Mouse (Mus musculus) adrenal gland, adult (tissue): ENCODE data around the gene Mamdc2.

Experiments used
- DNase-seq, 2 experiments: peaks; one replicate each; pipeline ENCODE4 v3.0.0; 2022 to 2023; ENCODE audit warnings: low spot score in 1 of 2; ENCODE audit not compliant: inconsistent age in 2 of 2

The Mamdc2 gene

GRCm38 (mm10) chr19:23435731-23436130, 12.5 kb downstream of the Mamdc2 start:
- no peak for DNase-seq

- DNase-seq: no peak
Observed at GRCm38 (mm10) chr19:23434433-23434832, 13.8 kb downstream of the Mamdc2 start.

DNA sequence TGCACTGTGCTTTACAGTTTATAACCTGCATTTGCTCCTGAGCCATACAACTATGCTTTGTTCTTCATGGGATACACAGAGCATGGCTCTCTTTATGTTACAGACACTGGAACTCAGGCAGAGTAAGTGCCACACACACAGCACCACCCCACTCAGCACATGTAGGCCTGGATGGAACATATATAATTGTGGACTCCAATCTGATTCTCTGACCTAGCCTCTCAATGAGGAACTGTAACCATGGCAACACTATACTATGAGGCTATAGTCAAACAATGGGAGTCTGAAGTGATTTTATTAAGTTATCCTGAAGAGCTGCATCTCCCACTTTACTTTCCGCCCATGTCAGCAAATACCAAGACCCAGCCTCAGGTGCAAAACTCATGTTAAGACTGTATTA, 30.6 kb downstream of the Mamdc2 start:
- DNase-seq: no peak

- DNase-seq: no peak
Observed at GRCm38 (mm10) chr19:23410800-23411199, 37.4 kb downstream of the Mamdc2 start.

- DNase-seq: no peak
Observed at GRCm38 (mm10) chr19:23410328-23410727, 37.9 kb downstream of the Mamdc2 start.

GRCm38 (mm10) chr19:23401469-23402135, 46.6 kb downstream of the Mamdc2 start:
- DNase-seq: no peak

- peak in 1 of 2 experiments; percentile 39 for DNase-seq
Observed at GRCm38 (mm10) chr19:23400485-23400884, 47.8 kb downstream of the Mamdc2 start.

GRCm38 (mm10) chr19:23395956-23396355, 52.3 kb downstream of the Mamdc2 start:
- no peak for DNase-seq

DNA sequence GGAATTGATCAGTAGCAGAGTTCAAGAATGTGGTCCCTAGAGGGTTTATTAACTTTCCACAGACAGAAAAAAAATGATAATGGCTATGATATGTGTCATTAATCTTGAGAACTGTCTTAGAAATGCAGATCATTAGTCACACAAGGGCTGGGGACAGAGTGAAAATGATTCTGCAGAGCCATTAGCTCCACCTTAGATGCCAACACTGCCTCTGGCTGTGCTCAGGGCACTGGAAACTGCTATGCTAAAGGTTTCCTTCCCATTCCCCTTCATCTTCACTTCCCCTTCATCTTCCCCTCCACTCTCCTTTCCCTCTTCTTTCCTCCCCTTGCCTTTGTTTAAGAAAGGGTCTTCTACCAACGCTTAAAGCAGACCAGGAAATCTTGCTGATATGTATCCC, 53.6 kb downstream of the Mamdc2 start:
- DNase-seq: no peak

- DNase-seq: no peak
Observed at GRCm38 (mm10) chr19:23388862-23389272, 59.4 kb downstream of the Mamdc2 start.

- DNase-seq: no peak
Observed at GRCm38 (mm10) chr19:23388083-23388861, 60.0 kb downstream of the Mamdc2 start.

GRCm38 (mm10) chr19:23382396-23382795, 65.8 kb downstream of the Mamdc2 start:
- no peak for DNase-seq

DNA sequence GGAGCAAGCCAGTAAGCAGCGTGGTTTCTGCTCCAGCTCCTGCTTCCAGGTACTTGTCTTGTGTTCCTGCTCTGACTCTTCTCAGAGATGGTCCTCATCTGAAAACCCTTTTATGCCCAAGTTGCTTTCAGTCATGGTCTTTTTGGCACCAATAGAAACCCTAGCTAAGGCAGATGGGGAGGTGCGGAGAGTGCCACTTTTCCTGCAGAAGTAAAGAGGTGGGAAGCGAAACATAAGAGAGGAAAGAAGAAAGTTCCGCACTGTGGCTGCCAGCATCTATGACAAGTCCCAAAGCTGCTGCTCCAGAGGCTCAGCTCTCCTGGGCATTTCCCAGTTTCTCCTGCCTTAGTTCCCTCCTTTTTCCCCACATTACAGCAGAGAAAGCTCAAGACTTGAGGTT, 67.3 kb downstream of the Mamdc2 start:
- no peak for DNase-seq

DNA sequence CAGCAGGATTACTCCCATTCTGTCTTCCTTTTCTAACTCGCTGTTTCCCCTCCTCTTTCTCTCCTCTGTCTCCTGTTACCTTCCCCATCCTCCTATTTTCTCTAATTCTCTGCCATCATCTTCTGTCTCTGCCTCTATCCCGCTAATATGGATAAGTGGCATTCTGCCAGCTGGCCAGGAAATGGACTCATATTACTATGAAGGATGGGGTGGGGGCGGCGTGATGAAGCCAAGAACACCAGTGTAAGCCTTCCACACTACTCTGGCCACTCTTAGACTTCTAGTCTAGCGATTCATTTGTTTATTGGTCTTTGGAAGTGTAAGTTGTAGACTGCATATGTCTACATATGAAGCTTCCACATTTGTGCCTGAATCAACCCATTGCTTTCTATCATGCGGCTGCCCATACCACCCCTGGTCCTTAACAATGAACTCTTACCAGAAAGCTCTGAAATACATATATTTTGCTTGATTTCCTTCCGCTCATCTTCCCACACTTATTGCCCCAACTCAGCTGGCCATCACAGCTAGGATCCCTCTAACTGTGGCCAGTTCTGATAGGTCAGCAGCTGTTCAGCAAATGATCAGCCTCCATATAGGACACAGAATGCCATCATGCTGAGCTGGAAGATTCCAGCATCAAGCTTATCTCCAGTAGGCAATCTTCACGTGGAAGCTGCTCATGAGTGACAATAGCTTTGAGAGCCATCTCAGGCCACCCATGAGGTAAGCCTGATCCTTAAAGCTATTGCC, 68.3 kb downstream of the Mamdc2 start:
- no peak for DNase-seq

- DNase-seq: no peak
Observed at GRCm38 (mm10) chr19:23376536-23377201, 71.6 kb downstream of the Mamdc2 start.

- peak; percentile 22 to 72 for DNase-seq
Observed at GRCm38 (mm10) chr19:23374941-23375656, 73.1 kb downstream of the Mamdc2 start.

DNA sequence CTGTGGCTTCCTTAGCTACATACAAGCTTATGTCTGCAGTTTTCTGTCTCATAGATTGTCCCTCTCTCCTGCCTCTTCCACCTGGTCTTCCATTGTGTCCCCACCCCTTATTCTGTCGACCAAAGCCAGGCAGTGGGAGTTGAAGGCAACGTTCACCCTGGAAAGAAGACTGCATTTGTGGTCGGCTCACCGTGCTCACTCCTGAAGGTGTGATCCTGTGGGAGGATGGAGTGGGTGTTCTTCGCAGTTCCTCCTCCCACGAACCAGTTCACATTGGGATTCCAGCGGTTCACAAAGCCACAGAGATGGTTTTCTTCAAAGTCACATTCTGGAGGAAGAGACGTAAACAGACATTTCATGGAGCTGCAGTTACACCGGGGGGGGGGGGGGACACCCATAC, 74.5 kb downstream of the Mamdc2 start:
- no peak for DNase-seq

GRCm38 (mm10) chr19:23373287-23373686, 75.0 kb downstream of the Mamdc2 start:
- peak; percentile 34 to 79 for DNase-seq

- no peak for DNase-seq
Observed at GRCm38 (mm10) chr19:23369275-23369674, 79.0 kb downstream of the Mamdc2 start.

- no peak for DNase-seq
Observed at GRCm38 (mm10) chr19:23362006-23362405, 86.2 kb downstream of the Mamdc2 start.

DNA sequence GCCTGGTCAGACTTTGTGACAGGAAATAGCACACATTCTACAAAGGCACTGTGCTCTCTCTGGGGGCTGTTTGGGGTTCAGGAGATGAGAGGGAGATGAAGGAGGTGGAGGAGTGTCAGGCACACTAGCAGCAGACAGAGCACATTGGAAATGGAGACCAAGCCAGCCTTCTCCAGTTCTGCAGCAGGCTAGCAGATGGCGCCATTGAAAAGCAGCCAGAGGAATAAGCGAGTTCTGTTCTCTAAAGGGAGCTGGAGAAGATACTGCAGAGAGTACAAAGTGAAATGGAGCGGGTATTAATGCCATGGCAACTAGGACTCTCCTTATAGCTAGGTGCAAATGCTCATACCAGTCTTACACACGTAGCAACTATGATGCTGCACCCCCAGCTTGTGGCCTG, 87.1 kb downstream of the Mamdc2 start:
- DNase-seq: no peak
